Mouse (Mus musculus): Measurements from ENCODE around the gene Immp2l. TPM values are rescaled to one million over a fixed set of nuclear protein-coding genes. Genes with fewer than 3 reads are reported as not detected.

The Immp2l gene
- polyA plus RNA-seq, 1 experiment from 2014 or later: 11.3 TPM

DNA sequence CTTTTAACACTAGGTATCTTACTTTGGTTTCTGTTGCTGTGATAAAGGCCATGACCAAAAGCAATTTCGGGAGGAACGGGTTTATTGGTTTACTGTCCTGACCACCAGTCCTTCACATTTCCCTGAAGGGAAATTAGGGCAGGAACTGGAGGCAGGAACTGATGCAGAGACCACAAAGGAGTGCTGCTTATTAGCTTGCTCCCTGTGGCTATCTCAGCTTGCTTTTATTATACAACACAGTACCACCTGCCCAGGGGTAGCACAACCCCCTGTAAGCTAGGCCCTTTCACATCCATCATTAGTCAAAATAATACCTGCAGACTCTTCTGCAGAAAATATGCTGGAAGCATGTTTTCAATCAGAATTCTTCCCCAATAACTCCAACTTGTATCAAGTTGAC lies 844.4 kb downstream of the Immp2l start:
- Histone ChIP-seq H3K9ac (replicated peaks) (no peak overlapping the region), H3K9me3 (peaks cover 8% of the 10 kb centered on the region), H3K4me1 (replicated peaks) (no peaks in the 10 kb centered on the region), H3K36me3 (no peaks in the 10 kb centered on the region), H3K4me3 (replicated peaks) (no peak overlapping the region), H3K4me2 (no peak overlapping the region), H3K27me3 (no peaks in the 10 kb centered on the region), H3K27ac (no peak overlapping the region)
- peak; percentile 31; the same call in 1 of the 2 replicates for ATAC-seq (ENCODE audit: insufficient number of reproducible peaks, insufficient read depth, low FRiP score, low TSS enrichment, low read depth)
- 75% methylated on average over 2 of the region's 2 CpGs for WGBS

DNA sequence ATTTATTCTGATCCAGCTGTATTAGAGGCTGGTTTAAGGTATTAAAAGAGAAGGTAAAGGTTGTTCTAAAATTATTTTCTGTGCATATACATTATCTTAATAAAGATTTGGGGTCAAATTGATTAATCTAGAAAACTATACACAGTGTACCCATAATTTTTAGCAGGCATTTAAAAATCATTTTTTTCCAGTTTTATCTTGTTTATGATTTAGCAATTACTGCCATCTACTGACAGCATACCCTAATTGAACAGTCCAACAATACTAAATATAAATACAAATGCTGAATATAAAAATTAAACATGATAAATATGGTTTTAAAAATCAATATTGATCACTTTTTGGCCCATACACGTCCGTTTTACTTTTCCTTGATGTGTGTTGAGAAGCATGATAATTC lies 850.1 kb downstream of the Immp2l start:
- ATAC-seq (ENCODE audit: insufficient number of reproducible peaks, insufficient read depth, low FRiP score, low TSS enrichment, low read depth): no peak
- 76% methylated on average over 2 of the region's 2 CpGs for WGBS
- no peaks in the 10 kb centered on the region for H3K9me3 ChIP-seq

DNA sequence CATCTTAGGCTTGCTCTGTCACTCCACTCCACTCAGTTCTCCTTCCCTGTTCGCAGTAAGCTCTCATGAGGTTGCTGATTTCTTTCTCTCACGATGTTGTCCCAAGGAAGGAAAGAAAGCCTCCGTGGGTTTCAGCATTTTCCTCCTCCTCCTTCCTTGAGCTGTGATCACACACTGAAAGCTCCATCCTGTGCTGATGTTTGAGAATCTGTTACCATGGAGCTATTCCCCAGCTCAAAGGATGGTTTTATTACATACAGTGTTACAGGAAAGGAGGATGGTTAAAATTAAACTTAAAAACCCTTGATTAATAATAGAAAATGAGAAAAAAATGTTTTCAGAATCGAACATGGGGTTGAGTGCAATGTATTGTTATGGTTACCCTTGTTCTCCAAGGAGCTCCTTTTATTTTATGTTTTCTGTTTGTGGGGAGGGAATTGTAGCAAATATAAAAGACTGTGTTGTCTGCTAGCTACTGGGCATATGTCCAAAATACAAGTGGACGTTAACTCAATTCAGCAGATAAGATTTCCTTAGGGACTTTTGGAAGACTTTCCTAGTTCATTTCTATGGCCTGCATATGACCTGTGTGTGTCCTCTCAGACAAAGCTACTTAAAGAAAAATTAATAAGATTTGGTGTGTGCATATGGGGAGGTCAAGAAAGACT lies 853.5 kb downstream of the Immp2l start:
- Histone ChIP-seq H3K27ac (no peak overlapping the region), H3K4me1 (replicated peaks) (no peaks in the 10 kb centered on the region), H3K4me2 (no peak overlapping the region), H3K9me3 (no peaks in the 10 kb centered on the region), H3K27me3 (no peaks in the 10 kb centered on the region), H3K4me3 (replicated peaks) (no peak overlapping the region), H3K36me3 (no peaks in the 10 kb centered on the region), H3K9ac (replicated peaks) (no peak overlapping the region)
- 76% methylated on average over 5 of the region's 5 CpGs for WGBS
- ATAC-seq (ENCODE audit: insufficient number of reproducible peaks, insufficient read depth, low FRiP score, low TSS enrichment, low read depth): no peak

More for the DNA sequence above, 850.1 kb downstream of the Immp2l start:
- no peak overlapping the region for H3K4me3 ChIP-seq (replicated peaks)
- H3K36me3 ChIP-seq: no peaks in the 10 kb centered on the region
- no peaks in the 10 kb centered on the region for H3K4me1 ChIP-seq (replicated peaks)
- H3K27me3 ChIP-seq: no peaks in the 10 kb centered on the region
- no peak overlapping the region for H3K4me2 ChIP-seq
- H3K9ac ChIP-seq (replicated peaks): no peak overlapping the region
- no peak overlapping the region for H3K27ac ChIP-seq

DNA sequence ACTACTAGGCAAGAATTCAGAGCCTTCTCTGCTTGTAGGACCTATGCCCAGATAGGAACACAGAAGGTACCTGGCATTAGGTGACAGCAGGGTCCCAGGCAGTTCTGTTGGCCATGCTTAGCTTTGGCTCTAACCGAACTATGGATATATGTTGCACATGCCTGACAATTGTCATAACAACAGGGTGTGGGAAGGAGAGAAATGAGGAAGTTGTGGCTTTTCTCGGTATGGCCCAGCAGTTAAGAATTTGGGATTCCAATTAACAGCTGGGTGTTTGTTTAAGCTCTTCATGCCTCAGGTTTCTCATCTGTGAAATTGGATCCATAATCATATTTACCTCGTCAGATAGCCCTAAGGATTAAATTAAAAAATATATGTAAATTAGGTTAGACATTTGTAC lies 854.6 kb downstream of the Immp2l start:
- 77% methylated on average over 3 of the region's 3 CpGs for WGBS
- no peak overlapping the region for H3K4me3 ChIP-seq (replicated peaks)
- no peak overlapping the region for H3K4me2 ChIP-seq
- no peak for ATAC-seq (ENCODE audit: insufficient number of reproducible peaks, insufficient read depth, low FRiP score, low TSS enrichment, low read depth)
- no peaks in the 10 kb centered on the region for H3K27me3 ChIP-seq
- H3K9me3 ChIP-seq: no peaks in the 10 kb centered on the region
- H3K27ac ChIP-seq: no peak overlapping the region
- no peaks in the 10 kb centered on the region for H3K4me1 ChIP-seq (replicated peaks)
- H3K36me3 ChIP-seq: no peaks in the 10 kb centered on the region
- H3K9ac ChIP-seq (replicated peaks): no peak overlapping the region

DNA sequence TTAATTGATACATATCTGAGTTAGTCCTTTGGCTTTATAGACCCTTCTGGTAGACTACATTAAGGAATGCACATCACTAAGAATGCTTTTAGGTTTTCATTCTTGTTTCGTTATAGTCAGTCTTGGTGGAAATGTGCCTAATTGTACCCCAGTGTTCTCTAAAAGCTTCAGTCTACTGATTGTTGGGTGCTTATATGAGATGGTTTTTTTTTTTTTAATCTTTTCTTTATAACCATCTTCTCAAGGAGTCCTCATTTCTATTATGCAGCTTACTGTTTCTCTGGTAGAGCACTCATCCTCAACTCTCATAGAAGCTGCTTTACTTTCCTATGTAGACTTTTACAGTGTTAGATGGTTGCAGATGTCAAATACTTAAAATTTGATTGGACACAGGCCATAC lies 855.1 kb downstream of the Immp2l start:
- Histone ChIP-seq H3K4me1 (replicated peaks) (no peaks in the 10 kb centered on the region), H3K4me2 (no peak overlapping the region), H3K36me3 (no peaks in the 10 kb centered on the region), H3K27ac (no peak overlapping the region), H3K9ac (replicated peaks) (no peak overlapping the region), H3K4me3 (replicated peaks) (no peak overlapping the region), H3K9me3 (no peaks in the 10 kb centered on the region), H3K27me3 (no peaks in the 10 kb centered on the region)
- ATAC-seq (ENCODE audit: insufficient number of reproducible peaks, insufficient read depth, low FRiP score, low TSS enrichment, low read depth): no peak
- WGBS: 94% methylated on average over 1 of the region's 1 CpGs

DNA sequence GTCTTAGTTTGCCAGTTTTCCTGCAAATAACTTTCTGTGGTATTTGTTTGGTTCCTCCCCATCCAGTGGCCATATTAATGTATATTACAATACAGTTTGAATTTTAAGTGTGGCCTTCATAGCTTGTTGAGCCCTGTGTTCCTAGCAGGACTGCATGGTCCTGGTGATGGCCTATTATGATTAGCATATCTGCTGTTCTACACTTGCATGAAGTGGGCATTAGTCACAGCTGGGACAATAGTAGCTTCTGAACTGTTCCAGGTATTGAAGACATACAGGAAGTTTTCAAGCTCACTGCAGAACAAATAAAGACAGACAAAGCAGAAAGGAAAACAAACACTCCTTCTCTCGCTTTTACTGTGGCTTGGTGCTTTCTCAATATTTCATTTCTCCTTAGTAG lies 855.5 kb downstream of the Immp2l start:
- no peak for ATAC-seq (ENCODE audit: insufficient number of reproducible peaks, insufficient read depth, low FRiP score, low TSS enrichment, low read depth)
- H3K4me3 ChIP-seq (replicated peaks): no peak overlapping the region

DNA sequence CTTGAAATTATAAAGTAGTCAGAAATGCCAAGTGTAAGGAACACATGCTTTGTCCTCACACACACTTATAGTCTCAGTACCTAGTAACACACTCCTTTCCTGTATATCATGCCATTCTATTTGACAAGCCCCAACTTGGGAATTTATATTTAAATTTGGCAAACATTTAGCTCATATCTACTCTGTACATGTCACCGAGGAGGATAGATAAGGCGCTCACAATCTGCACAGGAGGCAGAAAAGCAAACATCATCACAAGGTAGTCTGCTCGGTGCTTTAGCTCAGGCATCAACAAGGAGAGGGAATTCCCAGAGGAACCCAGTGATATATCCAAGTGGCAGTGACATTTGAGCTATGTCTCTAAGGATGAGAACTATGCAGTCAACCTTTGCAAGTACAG lies 856.9 kb downstream of the Immp2l start:
- no peak overlapping the region for H3K4me3 ChIP-seq (replicated peaks)
- 88% methylated on average over 3 of the region's 3 CpGs for WGBS
- no peak overlapping the region for H3K27ac ChIP-seq
- H3K4me2 ChIP-seq: no peak overlapping the region
- H3K9me3 ChIP-seq: no peaks in the 10 kb centered on the region
- H3K27me3 ChIP-seq: no peaks in the 10 kb centered on the region
- ATAC-seq (ENCODE audit: insufficient number of reproducible peaks, insufficient read depth, low FRiP score, low TSS enrichment, low read depth): no peak
- no peak overlapping the region for H3K9ac ChIP-seq (replicated peaks)
- H3K4me1 ChIP-seq (replicated peaks): no peaks in the 10 kb centered on the region
- H3K36me3 ChIP-seq: no peaks in the 10 kb centered on the region

More for the DNA sequence above, 855.5 kb downstream of the Immp2l start:
- Histone ChIP-seq H3K27ac (no peak overlapping the region), H3K4me2 (no peak overlapping the region), H3K9me3 (no peaks in the 10 kb centered on the region), H3K27me3 (no peaks in the 10 kb centered on the region), H3K4me1 (replicated peaks) (no peaks in the 10 kb centered on the region), H3K9ac (replicated peaks) (no peak overlapping the region), H3K36me3 (no peaks in the 10 kb centered on the region)
- 91% methylated on average over 1 of the region's 1 CpGs for WGBS

DNA sequence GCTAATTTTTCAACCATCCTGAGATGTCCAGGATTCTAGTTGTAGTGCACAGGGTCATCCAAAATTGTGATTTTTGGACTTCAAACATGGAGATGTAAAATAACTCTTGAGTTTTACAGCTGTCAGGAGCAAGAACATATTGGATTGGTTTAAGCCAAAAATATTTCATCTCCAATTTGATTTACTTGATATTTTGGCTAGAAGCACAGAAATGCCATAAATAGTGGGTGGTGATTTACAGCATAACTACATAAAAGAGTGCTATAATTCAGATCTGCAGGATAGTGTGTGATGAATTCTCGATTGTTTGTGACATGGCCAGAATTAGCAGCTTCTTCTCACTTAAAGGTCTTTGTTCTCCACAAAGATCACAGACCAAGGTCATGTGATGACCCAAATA lies 884.1 kb downstream of the Immp2l start:
- Histone ChIP-seq H3K36me3 (no peaks in the 10 kb centered on the region), H3K4me3 (replicated peaks) (no peak overlapping the region), H3K27ac (no peak overlapping the region), H3K9me3 (no peaks in the 10 kb centered on the region), H3K4me2 (no peak overlapping the region), H3K4me1 (replicated peaks) (no peaks in the 10 kb centered on the region), H3K27me3 (no peaks in the 10 kb centered on the region), H3K9ac (replicated peaks) (no peak overlapping the region)
- no peak for ATAC-seq (ENCODE audit: insufficient number of reproducible peaks, insufficient read depth, low FRiP score, low TSS enrichment, low read depth)
- 75% methylated on average over 1 of the region's 1 CpGs for WGBS

DNA sequence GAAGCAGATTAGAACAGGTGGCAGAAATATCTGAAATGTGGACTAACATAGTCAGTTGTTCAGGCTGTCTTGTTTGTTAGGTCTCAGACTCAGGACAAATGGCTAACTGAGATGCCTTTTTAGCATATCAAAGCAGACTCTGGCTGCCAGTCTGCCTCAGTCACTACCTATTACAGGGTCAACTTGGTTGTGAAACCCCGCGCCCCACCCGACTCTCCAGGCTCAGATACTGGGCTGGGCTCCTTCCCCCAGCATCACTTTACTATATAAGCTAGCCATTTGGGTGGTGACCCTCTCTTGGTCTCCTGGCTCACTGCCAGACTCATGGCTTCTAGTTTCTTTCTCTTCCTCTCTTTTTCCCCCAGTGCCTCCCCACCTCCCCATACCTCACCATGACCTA lies 887.7 kb downstream of the Immp2l start:
- H3K9me3 ChIP-seq: no peaks in the 10 kb centered on the region
- WGBS: 77% methylated on average over 3 of the region's 3 CpGs
- no peak for ATAC-seq (ENCODE audit: insufficient number of reproducible peaks, insufficient read depth, low FRiP score, low TSS enrichment, low read depth)
- H3K27ac ChIP-seq: no peak overlapping the region
- H3K36me3 ChIP-seq: no peaks in the 10 kb centered on the region
- no peaks in the 10 kb centered on the region for H3K4me1 ChIP-seq (replicated peaks)
- no peak overlapping the region for H3K9ac ChIP-seq (replicated peaks)
- no peak overlapping the region for H3K4me2 ChIP-seq
- H3K4me3 ChIP-seq (replicated peaks): no peak overlapping the region
- no peaks in the 10 kb centered on the region for H3K27me3 ChIP-seq

DNA sequence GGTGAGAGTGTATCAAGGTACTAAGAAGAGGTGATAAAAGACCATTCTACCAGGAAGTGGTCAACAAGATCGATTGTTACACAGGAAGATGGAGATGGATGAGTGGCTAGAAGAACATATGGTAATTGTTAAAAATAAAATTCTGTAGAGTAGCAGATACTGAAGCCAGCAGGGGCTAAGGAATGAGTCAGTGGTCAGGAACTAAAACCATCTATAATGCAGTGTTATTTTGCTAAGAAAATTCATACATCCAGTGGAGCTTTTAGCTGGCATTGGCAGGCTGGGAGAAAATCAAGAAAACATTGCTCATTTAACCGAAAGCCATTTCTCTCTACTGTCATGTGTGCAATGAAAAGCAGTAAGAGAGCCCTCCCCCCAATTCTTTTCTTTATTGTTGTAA lies 913.9 kb downstream of the Immp2l start:
- 76% methylated on average over 2 of the region's 2 CpGs for WGBS
- Histone ChIP-seq H3K27me3 (no peaks in the 10 kb centered on the region), H3K9ac (replicated peaks) (no peak overlapping the region), H3K36me3 (no peaks in the 10 kb centered on the region), H3K27ac (no peak overlapping the region), H3K4me3 (replicated peaks) (no peak overlapping the region), H3K4me2 (no peak overlapping the region), H3K4me1 (replicated peaks) (no peaks in the 10 kb centered on the region), H3K9me3 (no peaks in the 10 kb centered on the region)
- no peak for ATAC-seq (ENCODE audit: insufficient number of reproducible peaks, insufficient read depth, low FRiP score, low TSS enrichment, low read depth)

DNA sequence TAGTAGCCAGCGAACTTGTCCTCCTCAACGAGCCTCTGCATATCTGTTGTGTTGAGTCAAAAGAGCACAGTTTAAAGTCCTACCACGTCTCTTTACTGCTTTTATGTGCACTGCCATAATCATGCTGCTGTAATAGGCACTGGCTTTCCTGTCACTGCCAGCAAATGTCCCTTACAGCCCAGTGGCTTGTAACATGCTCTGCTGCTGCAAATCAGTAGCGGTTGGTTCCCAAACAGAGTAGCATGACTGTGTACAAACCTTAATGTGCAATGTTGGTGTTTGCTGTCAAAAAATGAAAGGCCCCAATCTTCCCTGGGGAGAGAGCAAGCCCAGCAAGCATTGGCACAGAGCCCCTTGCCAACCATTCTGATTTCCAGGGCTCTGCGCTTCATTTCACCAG lies 918.0 kb downstream of the Immp2l start:
- H3K9me3 ChIP-seq: no peaks in the 10 kb centered on the region
- no peak overlapping the region for H3K4me2 ChIP-seq
- H3K4me3 ChIP-seq (replicated peaks): no peak overlapping the region
- no peak overlapping the region for H3K27ac ChIP-seq
- H3K4me1 ChIP-seq (replicated peaks): no peaks in the 10 kb centered on the region
- H3K9ac ChIP-seq (replicated peaks): no peak overlapping the region
- H3K27me3 ChIP-seq: no peaks in the 10 kb centered on the region
- no peak for ATAC-seq (ENCODE audit: insufficient number of reproducible peaks, insufficient read depth, low FRiP score, low TSS enrichment, low read depth)
- no peaks in the 10 kb centered on the region for H3K36me3 ChIP-seq
- 74% methylated on average over 5 of the region's 5 CpGs for WGBS

DNA sequence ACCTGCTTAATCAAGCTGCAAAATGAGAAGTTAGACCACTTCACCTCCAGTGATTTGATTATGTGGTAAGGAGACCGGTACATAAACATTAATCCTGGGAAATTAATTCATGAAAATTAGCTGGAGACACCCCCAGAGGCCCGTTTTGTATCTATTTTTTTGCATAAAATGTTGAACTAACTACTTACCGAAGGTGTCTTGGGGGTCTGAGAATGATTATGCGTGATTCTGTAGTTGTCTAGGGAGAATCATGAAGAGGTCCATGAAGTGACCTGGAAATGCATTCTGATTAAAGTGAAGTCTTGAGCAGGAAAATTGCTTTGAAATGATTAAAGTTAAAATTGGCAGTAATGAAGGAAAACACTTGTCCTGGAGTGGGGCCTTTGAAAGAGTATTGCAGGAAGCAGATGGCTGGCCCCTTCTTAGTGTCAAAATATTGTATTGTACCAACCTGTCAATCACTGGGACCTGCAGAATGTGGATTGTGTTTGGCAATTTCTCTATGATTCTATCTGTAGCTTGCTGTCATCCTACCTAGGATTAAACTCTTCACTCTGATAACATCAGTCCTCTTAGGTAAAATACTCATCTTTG lies 920.3 kb downstream of the Immp2l start:
- H3K9ac ChIP-seq (replicated peaks): no peak overlapping the region
- no peak overlapping the region for H3K27ac ChIP-seq
- 77% methylated on average over 4 of the region's 4 CpGs for WGBS
- no peaks in the 10 kb centered on the region for H3K9me3 ChIP-seq
- no peaks in the 10 kb centered on the region for H3K4me1 ChIP-seq (replicated peaks)
- no peak overlapping the region for H3K4me2 ChIP-seq
- H3K27me3 ChIP-seq: no peaks in the 10 kb centered on the region
- H3K4me3 ChIP-seq (replicated peaks): no peak overlapping the region
- ATAC-seq (ENCODE audit: insufficient number of reproducible peaks, insufficient read depth, low FRiP score, low TSS enrichment, low read depth): no peak
- H3K36me3 ChIP-seq: no peaks in the 10 kb centered on the region

Data from limb, embryonic 12.5 days (tissue).